Mouse (Mus musculus) left cerebral cortex, adult 9 months (tissue): ENCODE results near the gene Sppl3.

ENCODE experiments used
- DNase-seq, 2 experiments: peaks; one replicate each; pipeline ENCODE4 v3.0.0; 2022; ENCODE audit warnings: low spot score in 2 of 2

Gene Sppl3

DNA sequence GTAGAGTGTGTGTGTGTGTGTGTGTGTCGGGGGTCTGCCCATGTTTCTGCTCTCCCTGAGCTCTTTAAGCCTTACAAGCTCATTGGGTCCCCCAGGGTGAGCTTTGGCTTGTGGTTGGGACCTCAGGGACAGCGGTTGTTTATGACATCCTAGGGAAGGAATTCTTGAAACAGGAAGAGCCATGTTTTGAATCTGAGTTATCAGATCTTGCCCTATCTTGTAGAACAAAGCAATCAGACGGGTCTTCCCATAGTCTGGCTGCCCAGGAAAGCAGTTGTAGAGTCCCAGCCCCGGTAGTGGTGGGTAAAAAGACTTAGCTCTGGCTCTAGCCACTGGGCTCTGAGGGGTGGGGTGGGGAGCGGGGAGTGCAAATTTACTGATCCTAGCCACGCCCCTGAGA, 13.6 kb upstream of the Sppl3 start:
- DNase-seq, result no peak

DNA sequence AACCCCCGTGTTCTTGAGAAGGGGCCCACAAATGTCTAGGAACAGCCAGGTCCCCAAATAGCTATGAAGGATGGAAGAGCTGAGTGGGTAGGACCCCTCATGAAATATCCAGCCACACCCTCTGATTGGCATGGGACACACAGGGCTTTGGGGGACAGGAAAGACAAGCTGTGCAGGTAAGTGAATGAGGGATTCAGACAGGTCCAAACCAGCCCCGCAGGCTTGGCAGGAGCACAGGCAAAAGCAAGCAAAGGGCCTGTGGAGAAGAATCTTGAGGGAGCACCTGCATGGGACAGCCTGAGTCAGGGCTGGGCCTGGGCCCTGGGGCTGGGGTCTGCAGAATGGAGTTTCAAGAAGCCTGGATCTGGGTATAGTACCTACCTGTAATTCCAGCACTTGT, 10.4 kb upstream of the Sppl3 start:
- DNase-seq, result no peak

DNA sequence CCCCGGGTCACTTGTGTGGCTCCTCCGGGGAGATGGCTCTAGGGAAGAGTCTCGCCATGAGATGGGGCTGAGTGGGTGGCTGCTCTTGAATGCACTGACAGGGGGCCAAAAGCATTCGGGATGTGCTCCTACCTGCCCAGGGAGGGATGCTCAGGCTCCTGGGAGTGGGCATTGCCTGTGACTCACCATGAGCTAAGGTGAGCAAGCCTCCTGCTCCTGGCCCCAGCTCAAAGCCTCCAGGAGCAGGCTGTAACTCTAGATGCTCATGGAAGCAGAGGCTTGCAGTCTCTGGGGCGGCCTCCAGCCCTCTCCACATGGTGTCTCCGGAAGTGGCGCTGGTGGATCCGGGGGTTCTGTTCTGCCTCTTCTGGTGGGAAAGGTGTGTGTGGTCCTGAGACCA, 9.5 kb upstream of the Sppl3 start:
- no peak for DNase-seq

DNA sequence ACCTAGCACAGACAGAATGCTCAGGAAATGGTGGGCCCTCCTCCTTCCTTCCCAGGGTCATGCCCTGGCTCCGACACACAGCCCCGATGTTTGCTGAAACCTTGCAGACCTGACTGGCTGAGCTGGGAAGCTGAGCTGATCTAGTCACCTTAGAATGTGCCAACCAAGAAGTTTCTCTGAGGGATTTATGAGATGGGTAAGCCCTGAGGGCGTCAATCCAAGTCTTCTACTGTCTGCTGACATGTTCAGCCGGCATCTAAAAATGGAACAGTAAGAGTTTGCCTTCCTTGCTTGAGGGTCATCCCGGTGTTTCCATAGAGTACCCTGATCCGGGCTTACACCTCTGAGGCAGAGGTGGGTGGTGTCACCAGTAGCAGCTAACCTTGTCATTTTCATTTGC, 8.2 kb upstream of the Sppl3 start:
- no peak for DNase-seq

DNA sequence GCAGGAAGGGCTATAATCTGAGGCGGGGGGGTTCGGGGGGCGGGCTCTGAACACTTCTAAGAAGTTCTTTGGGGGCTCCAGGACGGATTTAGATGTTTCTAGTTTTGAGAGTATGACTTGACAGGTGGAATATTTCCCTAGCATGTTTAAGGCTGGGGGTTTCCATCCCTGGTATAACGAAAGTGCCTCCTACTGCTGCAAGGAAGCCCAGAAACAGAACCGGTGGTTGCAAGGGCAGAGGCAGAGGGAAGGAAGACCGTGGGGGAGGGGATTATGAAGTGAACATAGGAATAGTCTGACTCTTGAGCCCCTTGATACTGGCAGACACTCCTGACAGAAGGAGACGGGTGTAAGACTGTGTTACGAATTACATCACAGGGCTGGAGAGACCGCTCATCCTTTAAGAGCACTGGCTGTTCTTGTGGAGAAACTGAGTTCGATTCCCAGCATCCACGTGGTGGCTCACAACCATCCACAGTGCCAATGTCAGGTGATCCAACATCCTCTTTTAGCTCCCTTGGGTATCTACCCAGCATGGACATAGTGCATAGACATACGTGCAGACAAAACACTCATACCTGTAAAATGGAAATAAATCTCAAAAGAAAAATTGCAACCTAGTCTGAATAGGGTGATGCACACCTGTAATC, 7.6 kb upstream of the Sppl3 start:
- DNase-seq, result no peak

DNA sequence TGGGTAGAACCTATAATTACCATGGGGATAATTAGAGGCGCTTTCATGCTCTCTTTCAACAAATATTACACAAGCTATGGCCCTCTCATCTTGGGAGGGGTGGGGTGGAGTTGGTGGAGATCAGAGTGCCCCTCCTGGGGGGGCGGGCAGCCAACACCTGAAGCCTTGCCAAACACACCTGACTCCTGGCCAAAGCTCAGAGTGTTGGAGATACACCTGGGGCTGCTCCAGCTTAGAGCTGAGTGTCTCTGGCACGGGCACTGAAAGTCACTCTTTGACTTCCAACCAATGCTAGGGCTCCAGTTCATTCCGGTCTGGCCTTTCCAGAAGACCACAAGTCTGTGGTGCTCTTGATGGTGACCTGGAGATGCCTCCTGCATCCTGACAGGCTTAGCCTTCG, 3.2 kb upstream of the Sppl3 start:
- no peak for DNase-seq

DNA sequence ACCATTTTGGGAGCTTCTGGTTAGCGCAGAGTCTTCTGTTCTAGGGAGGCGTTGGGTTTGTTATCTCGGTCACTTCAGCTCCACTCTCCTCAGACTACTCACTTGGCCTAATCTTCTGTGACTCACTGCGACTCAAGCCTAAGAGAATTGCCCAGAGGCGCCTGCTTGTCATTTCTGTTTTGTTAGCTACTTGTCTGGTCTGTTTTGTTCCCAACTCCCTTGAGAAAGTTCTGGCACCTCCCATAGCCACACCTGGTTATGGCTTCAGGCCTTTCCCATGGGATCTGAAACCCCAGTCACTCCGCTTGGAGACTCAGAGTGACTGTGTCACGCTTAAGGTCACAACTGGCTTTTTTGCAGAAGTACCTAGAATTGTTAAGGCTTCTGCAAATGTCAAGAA, 2.6 kb upstream of the Sppl3 start:
- DNase-seq, result no peak

DNA sequence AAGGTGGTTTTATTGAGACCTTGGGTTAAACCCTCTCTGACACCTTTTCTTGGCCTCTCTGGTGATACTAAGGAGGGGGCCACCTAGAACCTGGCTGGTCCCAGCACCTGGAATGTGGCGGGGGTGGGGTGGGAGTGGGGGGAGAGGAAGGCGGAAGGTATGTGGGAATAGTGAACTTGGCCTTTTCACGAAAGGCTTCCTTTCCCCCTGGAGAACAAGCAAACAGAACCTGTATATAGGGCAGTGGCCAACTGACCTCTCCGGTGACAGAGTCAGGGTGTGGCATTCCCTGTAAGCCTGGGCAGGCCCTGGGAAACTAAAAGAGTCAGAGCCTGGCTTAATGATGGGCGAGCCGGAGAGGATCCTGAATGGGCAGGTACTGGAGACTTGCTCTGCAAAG, 1.8 kb upstream of the Sppl3 start:
- DNase-seq, result no peak

DNA sequence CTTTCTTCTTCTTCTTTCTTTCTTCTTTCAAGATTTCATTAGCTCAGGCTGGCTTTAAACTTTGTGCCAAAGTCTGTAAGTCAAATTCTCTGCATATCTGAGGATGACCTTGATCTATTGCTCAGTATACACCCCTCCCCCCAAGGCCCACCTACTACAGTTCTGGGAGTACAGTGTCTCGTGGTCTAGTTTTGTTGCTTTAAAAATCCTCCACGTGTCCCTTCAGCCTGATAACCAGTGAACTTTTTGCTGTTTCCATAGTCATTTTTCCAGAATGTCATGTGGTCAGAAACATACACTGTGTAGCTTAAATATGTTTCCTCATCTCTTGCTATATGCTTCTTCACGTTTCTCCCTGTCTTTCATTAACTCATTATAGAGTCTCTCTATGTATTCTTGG, 976 bp upstream of the Sppl3 start:
- DNase-seq, result no peak

DNA sequence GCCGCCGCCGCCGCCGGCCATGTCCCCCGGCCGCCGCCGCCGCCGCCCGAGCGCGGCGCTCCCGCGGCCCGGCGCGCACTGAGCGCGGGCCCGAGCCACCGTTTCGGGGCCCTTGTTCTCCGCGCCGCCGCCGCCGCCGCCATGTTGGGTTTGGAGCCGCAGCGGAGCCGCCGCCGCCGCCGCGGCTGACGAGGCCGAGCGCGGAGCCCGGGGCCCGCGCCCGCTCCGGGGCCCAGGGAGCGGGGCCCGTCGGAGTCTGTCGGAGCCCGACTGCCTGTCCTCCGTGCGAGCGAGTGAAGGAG, 231 bp downstream of the Sppl3 start:
- no peak for DNase-seq

DNA sequence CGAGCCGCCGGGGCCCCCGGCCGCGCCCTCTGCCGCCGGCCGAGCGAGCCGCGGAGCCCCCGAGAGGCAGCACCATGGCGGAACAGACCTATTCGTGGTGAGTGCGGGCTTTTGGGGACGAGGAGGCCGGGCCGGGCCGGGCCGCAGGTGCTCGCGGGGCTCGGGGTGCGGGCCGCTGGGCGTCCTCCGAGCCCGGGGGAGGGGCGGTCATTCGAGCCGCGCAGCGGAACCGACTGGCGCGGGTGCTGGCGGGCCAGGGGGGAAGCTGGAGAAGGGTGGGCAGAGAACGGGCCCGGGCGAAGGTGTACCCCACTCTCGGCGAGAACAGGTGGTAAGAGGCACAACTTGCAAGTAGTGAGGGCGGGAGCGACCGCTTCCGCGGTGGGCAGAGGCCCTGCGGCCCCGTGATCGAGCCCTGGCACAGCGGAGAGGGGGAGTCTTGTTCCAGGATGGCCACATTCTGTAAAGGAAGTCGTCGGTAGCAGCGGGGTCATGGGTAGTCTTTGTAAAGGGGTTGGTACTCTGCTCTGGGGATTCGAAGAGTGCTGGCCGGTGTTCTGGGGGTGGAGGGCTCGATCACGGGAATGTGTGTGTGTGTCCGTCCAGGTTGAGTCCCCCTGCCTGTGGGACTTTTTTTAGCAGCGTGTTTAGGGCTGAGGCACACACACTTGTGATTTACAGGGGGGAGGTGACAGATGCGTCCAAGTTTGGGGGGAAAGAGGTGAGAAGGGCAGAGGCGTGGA, 753 bp downstream of the Sppl3 start:
- DNase-seq, result peak in 1 of 2 experiments; percentile 19

DNA sequence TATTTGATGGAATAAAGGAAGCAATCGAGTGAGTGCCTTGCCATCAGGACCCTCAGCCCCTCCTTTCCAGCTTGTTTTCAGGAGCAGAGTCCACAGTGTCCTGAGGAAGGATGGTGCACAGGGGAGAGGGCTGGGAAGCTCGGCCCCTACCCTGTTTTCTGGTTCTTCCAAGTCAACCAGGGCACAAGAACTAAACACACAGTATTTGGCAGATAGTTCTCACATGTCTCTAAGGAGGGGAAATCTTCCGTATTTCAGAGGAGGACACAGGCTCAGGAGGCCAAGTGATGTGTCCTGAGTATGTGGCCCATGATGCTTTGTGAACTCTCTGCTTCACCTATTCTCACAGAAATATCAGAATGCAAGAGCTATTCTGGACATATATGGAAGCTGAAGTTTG, 2.5 kb downstream of the Sppl3 start:
- no peak for DNase-seq

DNA sequence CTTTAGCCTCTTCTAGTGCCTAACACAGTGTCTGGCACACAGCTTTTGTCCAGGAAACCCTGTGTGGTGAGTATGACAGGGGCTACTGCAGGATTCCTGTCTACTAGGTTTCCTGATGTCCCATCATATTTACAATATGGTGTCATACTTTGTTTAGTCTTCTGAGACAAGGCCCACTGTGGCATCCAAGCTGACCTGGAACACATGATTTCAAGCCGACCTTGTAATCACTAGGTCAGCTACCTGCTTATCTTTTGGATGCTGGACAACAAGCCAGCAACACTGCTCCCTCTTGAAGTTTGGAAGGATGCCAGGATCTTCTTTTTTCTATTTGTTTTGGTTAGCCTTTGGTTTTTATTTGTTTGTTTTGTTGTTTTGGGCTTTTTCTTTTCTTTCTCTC, 3.6 kb downstream of the Sppl3 start:
- DNase-seq, result no peak

DNA sequence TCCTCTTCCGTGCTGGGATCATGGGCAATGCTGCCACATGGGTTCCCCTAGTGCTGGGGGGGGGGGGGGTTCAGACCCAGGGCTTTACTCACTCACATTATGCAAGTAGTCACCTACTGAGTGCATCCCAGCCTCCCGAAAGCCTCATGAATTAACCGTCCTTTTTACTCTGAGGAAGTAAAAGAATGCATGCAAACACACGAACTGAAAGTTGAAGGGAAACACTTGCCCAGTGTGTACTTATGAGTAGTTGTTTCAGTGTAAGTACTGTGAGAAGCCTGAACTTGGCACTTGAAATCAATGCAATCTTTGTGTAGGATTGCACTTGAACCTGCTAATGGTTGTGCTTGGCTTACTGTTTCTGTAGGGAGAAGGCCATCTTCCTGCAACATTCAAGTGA, 4.2 kb downstream of the Sppl3 start:
- no peak for DNase-seq

DNA sequence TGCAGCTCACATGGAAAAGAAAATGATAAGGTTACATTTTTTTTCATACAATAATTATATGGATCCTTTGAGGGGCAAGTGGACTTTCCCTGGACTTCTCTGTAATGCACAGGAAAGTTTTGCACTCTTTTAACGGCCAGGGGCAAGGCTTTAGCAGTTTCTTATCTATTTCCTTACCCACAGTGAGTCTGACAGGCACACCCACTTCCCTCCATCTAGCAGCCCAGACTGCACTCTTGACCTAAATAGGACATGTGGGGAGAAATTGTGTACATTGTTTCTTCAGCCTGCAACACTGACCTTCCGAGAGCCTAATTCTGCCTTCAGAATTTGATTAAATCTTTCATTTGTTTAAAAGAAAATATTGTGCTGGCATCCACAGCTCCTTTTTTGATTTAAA, 7.3 kb downstream of the Sppl3 start:
- no peak for DNase-seq

DNA sequence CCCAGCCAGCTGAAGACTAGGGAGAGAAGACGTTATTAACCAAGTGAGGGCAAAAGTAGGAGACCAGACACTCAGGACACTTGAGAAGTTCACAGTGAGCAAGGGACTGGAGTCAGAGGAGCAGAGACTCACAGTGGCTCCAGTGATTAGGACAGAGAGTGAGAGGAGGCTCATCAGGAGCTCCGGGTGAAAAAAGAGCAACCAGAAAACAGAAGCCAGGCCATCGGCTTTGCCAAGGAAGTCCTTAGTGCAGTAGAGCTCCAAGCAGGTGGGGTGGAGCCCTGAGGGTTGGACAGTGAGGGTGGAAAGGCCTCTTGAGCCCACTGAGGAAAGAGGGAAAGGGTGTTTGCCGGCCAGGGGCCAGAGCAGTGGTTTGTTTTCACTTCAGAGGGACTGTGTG, 7.9 kb downstream of the Sppl3 start:
- no peak for DNase-seq

DNA sequence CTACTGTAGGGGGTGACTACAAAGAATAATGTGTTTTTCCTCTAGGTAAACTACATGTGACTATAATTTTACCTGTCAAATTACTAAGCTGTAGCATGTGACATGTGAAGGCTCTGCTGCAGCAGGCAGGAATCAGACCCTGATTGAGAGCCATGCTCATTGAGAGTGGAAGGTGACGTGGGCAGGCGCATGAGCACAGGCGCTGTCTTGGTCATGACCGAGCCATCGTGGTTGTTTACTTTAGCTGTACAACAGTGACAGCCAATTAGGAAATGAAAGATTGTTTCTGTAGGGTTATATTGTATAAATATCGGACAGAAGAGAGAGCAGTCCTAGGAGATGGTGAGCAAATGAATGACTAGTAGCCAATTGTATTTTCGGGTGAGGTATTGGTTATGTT, 11.1 kb downstream of the Sppl3 start:
- DNase-seq, result no peak

DNA sequence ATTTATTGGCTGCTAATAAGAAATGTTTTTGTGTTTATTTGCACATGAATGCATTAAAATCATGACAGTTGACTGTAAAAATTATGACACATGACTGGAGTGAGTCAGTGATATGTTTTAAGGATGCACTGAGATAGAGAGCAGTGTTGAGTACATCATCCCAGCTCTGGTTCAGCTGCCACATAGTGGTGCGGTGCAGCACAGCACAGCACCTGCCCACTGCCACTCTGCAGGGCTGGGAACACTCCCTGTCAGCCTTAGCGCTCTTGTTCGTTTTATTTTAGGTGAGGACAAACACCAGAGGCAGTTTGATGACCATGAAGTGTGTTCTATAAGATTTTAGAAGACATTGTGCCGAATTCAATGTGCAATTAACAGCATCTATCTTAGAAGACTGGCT, 15.2 kb downstream of the Sppl3 start:
- no peak for DNase-seq

DNA sequence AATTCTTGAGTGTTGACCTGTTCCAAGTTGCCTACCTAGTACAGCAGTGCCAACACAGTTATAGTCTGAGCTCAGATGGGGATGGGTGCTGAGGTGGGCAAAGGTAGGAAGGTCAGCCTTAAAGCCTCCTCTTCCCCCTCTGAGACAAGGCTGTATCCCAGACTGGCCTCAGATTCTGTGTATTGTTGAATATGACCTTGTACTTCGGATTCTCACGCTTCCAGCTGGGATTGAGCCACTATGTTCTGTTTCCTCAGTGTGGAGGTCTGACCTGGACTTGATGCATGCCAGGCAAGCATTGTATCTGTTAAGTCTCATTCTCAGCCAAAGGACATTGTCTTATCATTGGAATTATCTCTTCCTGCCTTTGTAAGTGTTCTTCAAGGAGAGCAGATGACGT, 16.2 kb downstream of the Sppl3 start:
- no peak for DNase-seq

DNA sequence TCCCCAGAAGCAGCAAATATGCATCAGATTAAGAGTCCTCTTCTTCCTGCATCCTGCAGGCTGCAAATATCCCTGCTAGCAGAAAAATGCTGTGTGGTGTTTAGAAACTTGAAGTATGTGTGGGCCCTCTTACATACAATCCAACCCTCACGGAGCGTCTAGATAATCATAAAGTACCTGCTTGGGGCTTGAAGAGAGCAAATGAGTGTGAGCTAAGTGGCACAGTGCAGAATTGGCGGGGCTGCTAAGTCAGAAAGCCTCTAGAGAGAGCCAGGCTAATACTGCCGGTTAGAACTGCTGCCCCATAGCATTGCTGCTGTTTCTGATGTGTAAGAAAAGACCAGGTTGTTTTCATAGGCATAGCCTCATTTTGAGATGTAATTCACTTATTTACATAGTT, 18.0 kb downstream of the Sppl3 start:
- DNase-seq, result no peak

DNA sequence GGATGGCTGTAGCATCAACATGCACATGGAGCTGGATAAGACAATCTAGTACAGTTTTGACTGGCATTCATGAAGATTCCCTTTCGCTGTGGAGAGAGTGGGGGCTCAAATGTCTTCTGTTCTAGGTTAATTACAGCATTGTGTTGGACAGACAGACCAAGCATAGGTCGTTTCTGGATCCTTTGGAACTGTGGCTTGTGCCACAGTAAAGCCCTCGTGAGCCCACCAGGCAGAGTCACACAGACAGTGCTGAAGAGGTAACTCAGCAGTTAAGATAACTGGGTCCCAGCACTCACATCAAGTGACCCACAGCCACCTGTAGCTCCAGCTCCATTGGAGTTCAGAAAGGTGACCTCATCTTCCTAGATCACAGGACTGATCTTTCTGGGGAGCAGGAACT, 18.6 kb downstream of the Sppl3 start:
- DNase-seq, result no peak

DNA sequence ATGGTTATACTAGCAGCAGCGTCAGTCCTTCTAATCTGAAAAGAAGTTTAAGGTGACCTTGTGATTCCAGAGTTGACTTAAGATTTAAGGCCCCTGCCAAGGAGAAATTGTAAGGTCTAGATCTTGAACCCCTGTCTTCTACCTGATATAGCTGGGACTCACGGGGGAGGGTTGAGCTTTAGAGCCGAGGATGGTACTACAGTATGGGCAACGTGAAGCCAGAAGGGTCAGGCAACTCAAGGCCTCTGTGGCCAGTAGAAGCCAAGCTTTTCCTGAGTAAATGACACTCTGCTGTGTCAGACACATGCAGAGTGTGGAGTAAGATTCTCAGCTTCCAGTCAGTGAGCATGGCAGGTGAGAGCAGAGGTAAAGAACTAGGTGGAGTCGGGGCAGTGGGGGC, 20.6 kb downstream of the Sppl3 start:
- DNase-seq, result no peak

DNA sequence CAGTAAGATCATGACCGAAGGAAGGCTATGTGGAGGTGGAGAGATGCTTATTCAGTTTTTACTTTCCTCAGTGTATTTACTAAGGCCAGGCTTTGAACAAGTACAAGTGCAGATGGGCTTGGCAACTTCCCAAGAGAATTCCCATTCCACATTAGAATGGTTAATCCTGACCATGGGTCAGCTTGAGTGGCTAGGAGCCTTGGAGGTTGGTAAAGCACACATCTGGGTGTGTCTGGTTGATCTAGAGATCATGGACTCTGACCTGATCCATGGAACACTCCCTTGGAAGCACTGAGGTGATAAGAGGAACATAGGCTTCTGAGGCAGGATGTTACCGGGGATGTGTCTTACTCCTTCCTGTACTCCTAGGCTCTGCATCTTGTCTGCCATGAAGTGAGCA, 21.7 kb downstream of the Sppl3 start:
- DNase-seq, result no peak

DNA sequence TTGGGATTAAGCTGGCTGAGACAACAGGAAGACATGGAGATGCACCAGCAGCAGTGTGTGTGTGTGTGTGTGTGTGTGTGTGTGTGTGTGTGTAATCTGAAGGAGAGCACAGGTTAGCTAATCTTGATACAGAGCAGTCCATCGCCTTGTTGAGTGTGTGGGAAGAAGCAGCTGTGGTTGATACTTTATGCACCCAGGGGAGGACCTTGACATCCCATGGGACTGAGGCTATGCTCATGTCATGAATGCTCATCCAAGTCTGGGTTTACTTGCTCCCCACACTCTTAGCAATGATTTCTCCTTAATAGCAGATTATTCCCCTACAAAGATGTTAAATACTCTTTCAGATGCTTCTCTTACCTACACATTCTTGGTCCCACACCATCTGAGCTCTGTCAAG, 24.3 kb downstream of the Sppl3 start:
- DNase-seq, result no peak
